Mouse (Mus musculus) R1 (cell line): ENCODE results near the gene Pfn3.
"Not testable (repeated sequence)": the region's sequence is repeated elsewhere in the genome, so short reads cannot be mapped to it uniquely, and the experiment has no call there.

Source experiments
- DNase-seq: peaks from one replicate; pipeline ENCODE4 v3.0.0-alpha.2; 2018; ENCODE audit warnings: low read depth, low spot score

The Pfn3 gene

DNA sequence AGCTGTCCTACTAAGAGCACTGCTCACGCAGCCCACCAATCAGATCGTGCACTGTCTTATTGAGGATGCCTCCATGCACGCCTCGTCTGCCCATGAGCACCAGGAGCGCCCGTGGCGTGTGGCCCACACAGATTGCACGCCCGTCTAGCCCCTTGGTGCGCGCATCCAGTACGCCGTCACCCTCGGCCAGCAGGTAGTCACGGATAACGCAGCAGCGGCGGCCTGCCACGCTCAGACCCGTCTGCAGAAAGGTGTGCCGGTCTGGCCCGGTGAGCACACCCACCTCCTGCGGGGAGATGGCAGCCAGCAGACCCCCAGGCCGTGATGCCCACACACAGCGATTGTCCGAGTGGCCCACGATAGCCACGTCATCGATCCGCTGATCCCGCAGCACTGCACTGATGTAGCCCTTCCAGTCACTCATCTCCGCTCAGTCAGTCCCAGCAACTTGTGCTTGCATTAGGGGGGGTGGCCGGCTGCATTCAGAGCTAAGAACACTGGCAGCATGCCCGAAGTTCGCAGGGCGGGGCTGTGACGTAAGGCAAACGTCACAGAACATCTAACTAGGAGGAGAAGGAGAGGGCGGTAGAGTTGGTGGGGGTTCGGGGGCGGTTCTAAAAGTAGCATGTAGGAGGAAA lies at the start of gene Pfn3:
Pfn3 (minus strand) TSS at position 490 of the 638 bp plus-strand sequence.
- peak; percentile 69 for DNase-seq

DNA sequence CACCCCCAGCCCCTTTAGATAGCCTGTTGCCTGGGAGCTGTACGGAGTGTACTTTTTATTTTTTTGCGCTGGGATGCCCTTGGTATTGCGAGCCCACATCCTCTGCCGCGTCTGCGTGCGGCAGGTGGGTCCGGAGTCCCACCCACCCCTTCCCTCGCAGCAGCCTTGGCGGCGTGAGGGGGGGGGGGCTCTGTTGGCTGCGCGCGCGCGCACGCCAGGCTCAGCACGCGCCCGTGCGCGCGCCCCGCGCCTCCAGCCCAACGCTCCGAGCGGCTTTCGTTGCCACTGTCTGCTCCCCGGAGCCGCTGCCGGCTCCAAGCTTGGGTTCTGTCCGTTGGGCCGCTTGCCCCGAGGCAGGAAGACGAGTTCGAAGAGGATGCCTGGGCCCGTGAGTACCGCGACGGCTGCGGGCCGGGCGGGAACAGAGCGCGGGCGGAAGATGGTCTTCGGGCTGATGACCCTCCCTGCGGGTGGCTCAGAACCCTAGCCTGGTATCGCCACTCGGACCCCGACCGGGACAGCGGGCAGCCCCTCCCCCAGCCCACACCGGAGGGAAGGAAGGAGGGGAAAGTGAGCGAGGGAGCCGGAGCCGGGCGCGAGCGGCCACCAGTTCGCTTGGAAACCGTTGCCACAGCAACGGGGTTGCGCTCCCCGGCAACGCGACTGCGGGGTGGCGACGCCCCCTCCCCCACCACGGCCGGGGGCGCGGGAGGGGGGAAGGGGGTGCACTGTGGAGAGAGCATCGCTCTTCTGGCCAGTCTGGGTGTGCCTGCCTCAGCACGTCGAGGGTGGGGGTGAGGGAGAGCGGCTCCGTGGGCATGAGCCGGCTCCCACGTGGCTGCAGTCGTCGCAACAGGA lies 49.2 kb upstream of the Pfn3 start, which contains the start of gene Prr7:
Prr7 (plus strand) TSS at position 241 of the 858 bp plus-strand sequence.
- peak; percentile 80 for DNase-seq

DNA sequence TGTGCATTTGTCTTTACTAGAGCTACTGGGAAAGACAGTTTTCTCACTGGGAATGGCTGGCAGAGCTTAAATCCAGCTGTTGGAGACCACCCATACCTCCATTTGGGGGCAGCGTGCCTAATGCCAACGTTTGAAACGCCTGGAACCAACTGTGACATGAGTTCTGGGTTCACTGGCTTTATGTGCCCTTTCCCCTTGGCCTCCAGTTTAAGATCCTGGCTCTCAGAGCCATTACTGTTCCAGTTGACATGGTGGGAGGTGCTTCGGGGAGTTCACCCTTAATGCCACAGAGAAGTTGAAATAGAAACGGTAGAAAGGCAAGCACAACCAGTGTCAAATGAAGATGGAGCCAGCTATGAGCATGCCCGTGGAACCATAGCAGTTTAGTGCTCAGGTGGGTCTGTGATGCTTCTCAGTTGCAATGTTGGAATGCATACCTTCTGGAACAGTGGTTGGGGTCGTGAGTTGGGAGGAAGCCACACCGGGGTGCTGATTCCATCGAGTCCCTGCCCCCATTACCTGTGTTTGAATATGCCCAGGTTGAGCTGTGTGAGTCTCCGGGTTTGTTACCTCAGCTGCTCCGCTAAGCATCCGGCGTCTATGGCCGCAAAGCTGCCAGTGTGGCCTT lies 48.5 kb upstream of the Pfn3 start:
- no peak for DNase-seq

DNA sequence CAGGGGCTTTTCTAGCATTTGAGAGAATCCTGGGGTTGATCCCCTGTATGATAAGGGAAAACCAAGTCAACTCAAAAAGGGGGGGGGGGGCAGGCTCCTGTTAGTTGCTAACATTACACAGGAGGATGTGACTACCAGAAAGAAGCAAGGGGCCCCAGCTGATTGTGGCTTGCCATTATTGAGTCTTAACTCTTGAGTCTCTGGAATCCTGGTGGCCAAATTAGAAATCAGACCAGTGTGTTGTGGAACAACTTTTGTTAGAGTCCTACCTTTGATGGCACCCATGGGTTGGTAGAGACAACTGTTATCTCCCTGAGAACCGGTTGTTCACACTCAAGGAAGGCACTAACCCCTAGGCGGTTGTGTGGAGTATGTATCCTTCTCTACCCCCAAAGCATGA lies 47.9 kb upstream of the Pfn3 start:
- DNase-seq: no peak

DNA sequence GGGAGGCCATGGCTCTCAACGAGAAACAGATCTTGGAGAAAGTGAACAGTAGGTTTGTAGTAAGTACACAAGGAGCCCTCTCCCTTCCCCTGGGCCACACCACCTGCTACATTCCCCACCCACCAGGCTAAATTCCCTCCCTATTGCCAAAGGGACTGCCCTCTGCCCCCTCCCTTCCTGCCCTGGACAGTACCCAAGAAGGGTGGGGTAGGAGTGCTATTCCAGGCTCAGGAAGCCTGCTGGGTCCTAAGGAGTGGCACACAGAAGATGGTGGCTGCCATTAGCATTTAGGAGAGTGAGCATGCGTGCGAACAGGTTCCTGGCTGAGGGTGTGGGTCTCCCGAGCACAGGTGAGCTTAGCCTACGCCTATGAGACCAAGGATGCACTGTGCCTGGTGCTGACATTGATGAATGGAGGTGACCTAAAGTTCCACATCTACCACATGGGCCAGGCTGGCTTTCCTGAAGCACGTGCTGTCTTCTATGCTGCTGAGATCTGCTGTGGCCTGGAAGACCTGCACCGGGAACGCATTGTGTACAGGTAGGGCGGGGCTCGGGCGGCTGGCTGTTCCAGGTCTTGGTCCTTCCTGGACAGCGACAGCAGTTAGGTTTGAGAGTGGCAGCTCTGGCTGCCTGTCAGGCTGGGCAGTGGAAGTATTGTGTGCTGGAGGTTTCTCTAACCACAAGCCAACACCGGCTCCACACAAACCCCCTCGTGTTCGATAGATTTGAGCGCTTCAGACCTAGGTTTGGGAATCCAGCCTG lies 36.9 kb upstream of the Pfn3 start:
- DNase-seq: peak; percentile 49

DNA sequence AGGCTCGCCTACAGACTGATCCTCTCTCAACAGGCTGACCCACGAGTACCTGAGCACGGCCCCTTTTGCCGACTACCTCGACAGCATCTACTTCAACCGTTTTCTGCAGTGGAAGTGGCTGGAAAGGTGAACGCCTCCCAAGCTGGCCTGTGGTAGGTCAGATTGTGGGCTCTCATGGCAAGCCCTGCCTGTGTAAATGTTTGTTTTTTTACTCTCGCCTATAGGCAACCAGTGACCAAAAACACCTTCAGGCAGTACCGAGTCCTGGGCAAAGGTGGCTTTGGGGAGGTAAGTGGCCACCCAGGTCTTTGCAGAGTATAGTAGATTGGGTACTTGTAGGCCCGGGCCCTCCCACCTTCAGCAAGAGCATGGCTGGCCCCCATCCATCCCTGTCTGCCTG lies 36.3 kb upstream of the Pfn3 start:
- no peak for DNase-seq

DNA sequence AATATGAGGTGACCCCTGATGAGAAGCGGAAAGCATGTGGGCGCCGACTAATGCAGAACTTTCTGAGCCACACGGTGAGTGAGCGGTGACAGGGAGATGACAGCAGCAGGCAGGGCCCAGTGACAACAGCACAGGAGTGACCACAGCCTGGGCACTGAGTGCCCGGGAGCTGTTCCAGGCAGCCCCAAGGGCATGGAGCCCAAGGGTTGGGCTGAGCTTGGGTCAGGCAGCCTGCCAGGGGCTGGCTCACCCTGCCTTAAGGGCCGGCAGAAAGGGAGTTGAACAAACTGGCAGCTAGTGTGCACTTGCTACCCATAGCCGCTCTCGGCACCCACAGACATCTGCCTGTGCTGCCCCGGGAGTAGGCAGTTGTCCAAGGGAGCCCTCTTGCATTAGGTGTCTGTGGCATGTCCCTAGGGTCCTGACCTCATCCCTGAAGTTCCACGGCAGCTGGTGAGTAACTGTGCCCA lies 35.5 kb upstream of the Pfn3 start:
- DNase-seq: no peak

DNA sequence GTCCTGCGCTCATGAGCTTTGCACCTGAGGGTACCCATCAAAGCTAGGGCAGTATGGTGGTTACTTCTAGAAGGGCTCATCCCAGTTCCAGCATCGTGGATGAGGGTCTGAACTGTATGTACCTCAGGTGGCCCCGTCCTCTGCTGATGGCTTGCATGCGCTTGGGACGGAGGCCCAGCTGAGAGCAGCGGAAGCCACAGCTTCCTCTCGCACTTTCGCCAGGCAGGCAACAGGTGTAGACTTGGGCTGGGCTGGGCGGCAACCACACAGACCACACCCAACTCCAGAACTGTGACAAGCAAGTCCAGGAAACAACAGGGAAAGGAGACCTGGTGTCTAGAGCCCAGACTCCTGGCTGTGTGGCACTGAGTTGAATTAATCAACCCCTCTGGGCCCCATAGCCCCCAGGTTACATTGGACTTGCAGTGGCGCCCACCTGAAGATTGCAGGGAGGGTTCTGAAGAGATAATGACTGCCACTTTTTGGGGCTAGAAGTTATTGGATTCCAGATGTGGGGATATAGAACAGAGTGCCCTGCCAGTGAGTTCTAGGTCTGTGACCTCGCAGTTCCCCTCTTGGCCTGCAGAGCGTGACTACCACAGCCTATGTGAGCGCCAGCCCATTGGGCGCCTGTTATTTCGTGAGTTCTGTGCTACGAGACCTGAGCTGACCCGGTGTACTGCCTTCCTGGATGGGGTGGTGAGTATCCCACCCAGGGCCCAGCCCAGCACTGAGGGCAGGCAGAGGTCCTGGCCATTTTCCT lies 34.8 kb upstream of the Pfn3 start:
- DNase-seq: peak; percentile 61

DNA sequence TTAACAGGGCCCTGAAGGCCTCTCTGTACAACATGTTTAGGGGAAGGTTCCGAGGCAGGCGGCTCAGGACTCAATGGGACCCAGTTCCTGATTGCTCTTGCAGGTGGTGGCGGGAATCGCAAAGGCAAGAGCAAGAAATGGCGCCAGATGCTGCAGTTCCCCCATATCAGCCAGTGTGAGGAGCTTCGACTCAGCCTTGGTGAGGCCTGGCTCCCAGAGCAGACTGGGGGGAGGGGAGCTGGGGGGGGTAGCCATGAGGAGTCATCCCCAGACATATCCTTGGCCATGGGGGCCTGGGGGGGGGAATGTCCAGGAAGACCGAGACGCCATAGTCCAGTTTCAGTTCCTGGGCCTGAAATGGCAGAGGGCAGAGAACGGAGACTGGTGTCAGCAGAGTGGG lies 34.2 kb upstream of the Pfn3 start:
- DNase-seq: no peak

DNA sequence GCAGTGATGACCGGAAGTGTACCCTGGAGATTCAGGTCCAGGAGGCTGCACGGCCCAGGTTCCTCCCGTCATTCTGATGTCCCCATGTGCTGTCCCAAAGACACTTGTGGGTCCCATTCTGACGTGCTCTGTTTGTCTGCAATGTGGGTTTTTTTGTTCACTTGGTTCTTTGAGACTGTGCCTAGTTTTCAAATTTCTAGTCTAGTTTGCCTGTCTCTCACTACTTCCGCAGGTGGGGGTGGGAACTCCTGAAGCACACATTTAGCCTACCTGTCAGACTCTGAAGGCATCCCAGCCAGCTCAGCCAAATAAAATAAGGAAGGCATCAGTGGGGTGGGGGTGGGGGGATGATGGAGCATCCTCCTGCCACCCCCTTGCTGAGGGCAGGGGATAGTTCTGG lies 33.1 kb upstream of the Pfn3 start:
- no peak for DNase-seq

DNA sequence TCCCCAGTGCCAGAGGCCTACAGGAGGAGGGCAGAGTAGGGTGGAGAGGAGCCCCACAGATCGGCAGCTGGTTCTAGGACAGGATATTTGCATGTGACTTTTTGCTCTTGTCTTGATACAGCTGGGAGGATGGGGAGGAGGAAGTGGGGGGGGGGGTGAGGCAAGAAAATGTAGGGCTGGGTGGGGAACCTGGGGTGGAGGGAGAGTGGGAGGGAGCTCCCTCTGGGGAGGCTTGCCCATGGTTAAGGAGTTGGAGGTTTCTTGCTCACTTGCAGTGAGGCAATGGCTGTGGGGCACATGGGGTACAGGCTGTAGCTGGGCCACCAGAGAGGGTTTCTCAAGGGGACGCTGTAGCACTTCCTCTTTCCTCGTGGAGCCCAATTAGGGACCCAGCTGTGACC lies 32.5 kb upstream of the Pfn3 start:
- no peak for DNase-seq

DNA sequence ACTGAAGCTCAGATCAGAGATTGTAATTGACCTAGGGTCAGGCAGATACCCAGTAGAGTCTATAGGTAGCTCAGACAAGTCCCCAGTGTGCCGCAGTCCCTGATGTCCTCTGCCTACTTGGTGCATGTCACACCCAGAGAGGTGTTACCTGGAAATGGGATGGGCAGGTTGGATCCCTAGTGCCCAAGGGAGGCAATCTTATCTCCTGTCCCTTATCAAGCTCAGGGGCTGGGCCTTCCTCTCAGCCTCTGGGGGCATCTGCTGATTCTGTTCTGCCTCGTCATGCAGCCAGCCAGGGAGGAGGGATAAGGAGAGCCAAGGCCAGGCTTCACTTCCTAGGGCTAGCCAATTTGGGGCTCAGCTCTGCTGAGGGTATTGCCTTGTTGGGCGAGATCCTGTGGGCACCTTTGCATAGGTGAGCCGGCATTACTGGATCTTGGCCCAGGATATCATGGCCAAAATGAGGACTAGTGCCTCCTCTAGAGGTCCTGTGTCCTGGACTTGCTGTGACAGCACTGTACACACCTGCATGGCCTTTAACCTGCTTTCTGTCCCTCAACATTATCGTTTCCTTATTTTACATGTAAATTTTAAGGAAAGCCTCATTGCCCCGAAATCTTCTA lies 31.6 kb upstream of the Pfn3 start:
- DNase-seq: no peak

DNA sequence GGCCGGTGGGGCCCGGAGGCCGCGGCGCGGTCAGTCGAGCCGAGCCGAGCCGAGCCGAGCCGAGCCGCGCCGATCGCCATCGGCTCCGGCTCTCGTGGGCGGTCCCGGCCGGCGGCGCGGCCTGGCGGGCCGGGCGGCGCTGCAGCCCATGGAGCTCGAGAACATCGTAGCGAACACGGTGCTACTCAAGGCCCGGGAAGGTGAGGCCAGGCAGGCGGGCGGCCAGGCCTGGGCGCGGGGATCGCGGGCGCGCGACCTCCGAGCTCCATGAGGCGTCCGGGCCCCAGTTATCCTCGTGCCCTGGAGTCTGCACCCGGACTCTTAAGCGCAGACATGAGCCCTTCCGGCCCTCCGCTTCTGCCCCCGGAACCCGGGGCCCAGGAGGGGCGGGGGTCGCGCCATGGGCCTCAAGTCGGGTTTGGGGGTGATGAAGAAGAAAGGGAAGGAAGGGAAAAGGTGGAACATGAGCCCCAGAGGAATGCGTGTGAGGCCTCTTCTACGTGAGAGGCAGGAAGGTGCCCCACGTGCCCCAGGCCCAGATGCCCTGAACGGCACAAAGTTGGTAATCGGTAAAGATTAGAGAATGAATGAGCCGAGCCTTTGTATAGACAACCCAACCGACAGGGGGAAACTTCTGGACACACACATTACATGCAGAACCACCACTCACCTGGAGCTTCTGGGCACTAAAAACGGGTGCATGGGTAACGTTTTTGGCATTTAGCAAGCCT lies 30.5 kb upstream of the Pfn3 start:
- DNase-seq: peak; percentile 61

DNA sequence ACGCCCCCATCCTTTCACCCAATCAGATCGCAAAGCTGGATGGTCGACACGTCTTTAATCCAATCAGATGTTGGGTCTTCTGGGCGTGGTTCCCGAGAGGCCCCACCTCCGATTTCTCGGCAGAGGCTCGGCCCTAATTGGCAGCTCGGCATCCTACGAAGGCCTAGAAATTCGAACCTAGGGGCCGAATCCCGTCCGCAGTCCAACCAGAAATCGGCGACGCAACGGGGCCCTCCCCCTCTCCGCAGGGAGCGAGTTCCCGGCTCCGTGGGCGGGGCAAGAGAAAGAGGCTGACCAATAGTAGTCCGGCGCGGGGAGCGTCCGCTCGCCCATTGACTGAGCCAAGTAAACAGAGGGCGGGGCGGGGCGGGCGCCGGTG lies 29.9 kb upstream of the Pfn3 start, which contains the start of gene Grk6:
Grk6 (plus strand) TSS at position 136 of the 379 bp plus-strand sequence.
- DNase-seq: peak; percentile 100

DNA sequence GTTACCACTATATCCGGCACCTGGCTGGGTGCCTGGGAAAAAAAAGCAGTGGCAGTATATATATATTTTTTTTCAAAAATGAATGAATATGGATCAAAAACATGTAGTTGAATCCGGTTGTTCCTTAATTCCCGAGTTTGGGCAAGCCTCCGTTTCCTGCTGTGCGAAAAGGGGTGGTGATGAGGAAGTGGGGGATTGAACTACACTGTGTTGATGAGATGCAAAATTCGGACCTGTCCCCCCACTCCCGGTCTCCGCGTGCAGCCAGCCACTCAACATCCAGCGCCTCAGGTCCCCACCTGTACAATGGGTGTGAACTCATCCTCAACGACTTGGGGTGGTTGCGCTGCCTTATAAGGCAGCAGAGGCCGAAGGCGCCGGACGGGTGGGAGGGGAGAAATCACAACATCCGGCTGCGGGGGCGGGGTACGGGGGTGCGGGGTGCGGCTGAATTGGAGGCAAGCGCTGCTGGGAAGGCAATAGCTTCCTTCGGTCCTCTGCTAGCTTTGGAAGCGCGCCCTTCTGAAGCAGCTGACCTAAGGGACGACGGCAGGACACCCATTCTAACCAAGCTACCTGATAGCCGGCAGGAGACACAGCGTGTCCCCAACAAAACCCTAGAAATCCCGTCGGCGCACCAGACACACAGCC lies 29.4 kb upstream of the Pfn3 start:
- DNase-seq: peak; percentile 97

DNA sequence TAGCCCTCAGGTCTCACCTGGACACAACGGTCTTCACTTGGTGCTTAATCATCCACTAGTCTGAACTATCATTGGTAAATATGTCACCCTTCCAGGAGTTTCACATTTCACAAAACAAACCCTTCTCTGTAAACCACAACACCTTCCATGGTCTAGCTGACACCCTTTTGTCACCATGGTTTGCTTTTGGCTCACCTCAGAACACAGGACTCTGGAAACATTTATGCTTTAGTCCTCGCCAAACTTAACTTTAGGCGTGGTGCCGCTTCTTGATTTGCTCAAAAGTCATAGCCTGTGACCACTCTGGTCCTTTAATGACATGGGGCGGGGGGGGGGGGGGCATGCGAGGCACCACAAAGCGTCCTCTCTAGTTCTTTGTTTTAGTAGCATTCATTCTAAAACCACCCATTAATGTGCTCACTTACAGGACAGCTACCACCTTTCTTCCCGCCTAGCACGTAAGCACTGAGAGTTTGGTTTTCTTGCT lies 28.8 kb upstream of the Pfn3 start:
- no peak for DNase-seq

DNA sequence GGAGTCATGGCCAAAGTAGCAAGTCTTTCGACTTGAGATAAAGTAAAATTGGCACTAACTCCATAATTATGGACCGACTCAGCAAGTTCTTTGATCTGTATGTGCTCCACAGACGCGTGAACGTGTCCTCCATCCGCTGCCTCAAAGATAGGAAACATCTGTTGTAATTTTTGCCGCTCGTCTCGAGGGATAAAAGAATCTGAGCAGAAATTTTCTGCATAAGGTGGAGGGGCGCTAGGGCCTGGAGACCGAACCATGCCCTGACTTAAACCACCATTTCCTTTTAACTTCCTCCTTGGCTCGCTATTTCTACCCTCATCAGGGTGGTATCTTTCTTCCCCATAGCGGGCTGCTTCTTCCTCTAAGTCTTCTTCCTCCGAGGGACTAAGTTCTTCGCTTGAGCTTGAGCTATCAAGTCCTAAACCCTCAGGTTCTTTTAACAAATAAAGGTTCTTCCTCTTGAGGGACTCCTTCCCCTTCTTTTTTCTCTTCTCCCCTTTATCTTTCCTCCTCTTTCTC lies 22.1 kb upstream of the Pfn3 start:
- DNase-seq: not testable (repeated sequence)

DNA sequence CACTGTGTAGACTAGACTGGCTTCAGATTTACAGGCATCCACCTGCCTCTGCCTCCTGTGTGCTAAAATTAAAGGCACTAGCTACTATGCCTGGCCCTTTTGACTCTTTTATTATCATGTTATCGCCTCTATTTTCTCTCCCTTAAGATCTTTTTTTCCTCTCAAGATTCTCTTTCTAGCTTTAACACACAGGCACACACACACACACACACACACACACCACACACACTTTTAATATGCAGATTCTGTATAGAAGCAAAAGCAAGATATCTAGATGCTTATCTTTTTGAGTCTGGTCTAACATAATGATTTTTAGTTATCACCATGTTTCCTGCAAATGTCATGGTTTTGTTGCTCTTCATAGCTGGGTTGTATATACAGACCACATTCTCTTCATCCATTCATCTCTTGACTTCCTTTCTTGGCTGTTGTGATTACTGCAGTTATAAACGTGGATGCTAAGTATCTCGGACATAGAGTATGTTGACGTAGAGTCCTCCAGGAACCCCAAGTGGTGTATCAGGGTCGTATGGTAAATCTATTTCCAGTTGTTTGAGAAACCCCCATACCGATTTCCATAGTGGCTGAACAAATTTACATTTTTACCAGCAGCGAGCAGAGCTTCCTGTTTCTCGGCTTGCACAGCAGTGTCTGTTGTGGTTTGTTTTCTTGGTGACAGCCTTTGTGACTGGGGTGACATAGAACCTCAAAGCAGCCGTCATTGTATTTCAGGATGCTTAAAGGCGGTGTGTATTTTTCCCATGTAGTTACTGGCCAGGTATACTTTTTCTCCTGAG lies 17.1 kb upstream of the Pfn3 start:
- DNase-seq: no peak
